Mouse (Mus musculus): ENCODE measurements at regions not wholly inside any gene's neighbourhood (a gene's known extent, or its start where the extent isn't known, plus 50 kb on each side); places are given as distances from the start of the nearest gene placed in this dataset.
A peak's percentile ranks its signal among the peaks of the same experiment; 100 is the strongest.

DNA sequence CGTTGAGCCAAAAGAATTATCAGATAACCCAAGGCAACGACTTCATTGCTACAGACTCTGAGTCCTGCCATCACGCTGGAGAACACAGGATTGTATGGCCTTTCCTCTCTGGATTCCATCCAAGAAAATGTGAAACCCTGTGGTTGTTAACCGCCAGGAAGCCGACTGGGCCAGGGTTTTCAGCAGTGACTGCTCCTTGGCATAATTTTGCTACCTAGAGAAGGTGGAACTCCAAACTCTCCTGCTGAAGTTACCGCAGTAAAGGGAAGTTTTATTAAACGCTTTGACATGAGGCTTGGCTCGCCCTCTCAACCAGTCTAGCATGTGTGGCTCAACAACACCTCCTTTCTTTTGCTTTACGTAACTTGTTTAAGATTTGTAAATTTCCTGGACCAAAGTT lies 116.9 kb downstream of the Wif1 start:
- no peaks in the 10 kb centered on the region for H3K4me1 ChIP-seq (ENCODE audit: insufficient read depth, low read length)
- no peak overlapping the region for H3K27ac ChIP-seq (ENCODE audit: low read length)
- H3K36me3 ChIP-seq (ENCODE audit: insufficient read depth, low read length), result no peaks in the 10 kb centered on the region
- no peak overlapping the region for H3K9ac ChIP-seq (replicated peaks; ENCODE audit: low read length)
- no peaks in the 10 kb centered on the region for H3K27me3 ChIP-seq (ENCODE audit: insufficient read depth, low read length)
- no peak for ATAC-seq (ENCODE audit: low FRiP score, low TSS enrichment)
- H3K4me3 ChIP-seq (ENCODE audit: low read length), result no peak overlapping the region
- WGBS, result 75% methylated on average over 9 of the region's 9 CpGs
- H3K4me2 ChIP-seq (replicated peaks; ENCODE audit: low read depth, low read length), result no peak overlapping the region
- no peaks in the 10 kb centered on the region for H3K9me3 ChIP-seq (ENCODE audit: low read length)

DNA sequence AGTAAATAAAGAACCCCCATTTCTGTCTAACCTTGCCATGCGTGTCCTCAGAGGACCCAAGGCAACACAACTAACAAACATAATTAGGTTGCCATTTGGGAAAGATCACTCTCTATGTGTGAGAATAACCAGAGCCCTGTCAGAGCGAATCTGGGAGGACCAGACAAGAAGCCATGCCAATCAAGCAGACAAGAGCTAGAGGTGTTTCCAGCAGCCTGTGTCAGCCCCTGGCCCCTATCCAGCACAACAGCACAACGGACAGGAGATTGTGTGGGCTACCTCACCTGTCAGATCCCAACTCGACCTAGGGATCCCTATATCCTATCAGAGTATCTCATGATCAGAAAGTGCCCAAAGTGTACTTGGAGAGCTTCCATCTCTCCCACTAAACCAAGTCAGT lies 119.9 kb downstream of the Wif1 start:
- Histone ChIP-seq H3K4me2 (replicated peaks; ENCODE audit: low read depth, low read length) (no peak overlapping the region), H3K27ac (ENCODE audit: low read length) (no peak overlapping the region), H3K9ac (replicated peaks; ENCODE audit: low read length) (no peak overlapping the region), H3K4me3 (ENCODE audit: low read length) (no peak overlapping the region), H3K27me3 (ENCODE audit: insufficient read depth, low read length) (no peaks in the 10 kb centered on the region), H3K36me3 (ENCODE audit: insufficient read depth, low read length) (no peaks in the 10 kb centered on the region), H3K9me3 (ENCODE audit: low read length) (no peaks in the 10 kb centered on the region), H3K4me1 (ENCODE audit: insufficient read depth, low read length) (no peaks in the 10 kb centered on the region)
- WGBS, result 78% methylated on average over 4 of the region's 4 CpGs
- no peak for ATAC-seq (ENCODE audit: low FRiP score, low TSS enrichment)

DNA sequence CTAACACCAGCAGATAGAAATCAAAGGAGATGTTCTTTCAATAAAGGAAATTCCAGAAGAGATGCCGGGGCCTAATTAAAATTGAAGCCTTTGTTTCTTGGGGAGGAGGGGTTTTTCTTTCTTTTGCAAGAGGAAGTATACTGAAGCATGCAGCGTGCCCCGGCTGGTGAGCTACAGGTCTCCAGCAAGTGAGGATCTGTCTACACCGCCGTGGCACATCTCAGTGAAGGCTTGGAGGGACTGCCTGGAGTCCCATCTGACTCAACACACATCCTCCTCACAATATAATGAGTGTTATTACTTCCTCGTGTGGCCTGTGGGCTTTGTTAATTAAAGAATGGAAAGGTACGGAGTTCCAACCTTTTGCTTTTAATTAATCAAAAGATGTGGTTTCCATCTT lies 126.7 kb downstream of the Wif1 start:
- no peak overlapping the region for H3K27ac ChIP-seq (ENCODE audit: low read length)
- WGBS, result 44% methylated on average over 7 of the region's 7 CpGs

DNA sequence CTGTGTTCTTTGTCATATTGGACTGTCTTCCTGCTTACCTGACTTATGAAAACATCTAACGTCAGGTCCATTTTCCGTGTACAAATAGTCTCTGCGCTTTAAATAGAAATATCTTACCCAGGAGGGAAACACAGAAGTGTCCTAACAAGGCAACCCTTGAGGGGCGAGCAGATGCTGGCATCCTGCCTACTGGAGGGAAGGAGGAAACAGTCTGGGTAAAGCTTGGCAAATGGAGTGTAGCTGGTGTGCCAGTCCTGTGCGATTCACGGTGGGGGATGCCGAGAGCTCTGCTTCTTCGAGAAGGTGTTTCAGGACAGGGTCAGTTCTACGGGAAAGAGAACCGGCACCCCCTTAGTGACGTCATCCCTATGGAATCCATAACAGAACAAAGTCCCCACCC lies 127.4 kb downstream of the Wif1 start:
- no peak overlapping the region for H3K4me3 ChIP-seq (ENCODE audit: low read length)
- no peaks in the 10 kb centered on the region for H3K27me3 ChIP-seq (ENCODE audit: insufficient read depth, low read length)
- H3K9ac ChIP-seq (replicated peaks; ENCODE audit: low read length), result no peak overlapping the region
- H3K4me2 ChIP-seq (replicated peaks; ENCODE audit: low read depth, low read length), result no peak overlapping the region
- H3K9me3 ChIP-seq (ENCODE audit: low read length), result peaks cover 12% of the 10 kb centered on the region
- no peak overlapping the region for H3K27ac ChIP-seq (ENCODE audit: low read length)
- ATAC-seq (ENCODE audit: low FRiP score, low TSS enrichment), result no peak
- H3K36me3 ChIP-seq (ENCODE audit: insufficient read depth, low read length), result no peaks in the 10 kb centered on the region
- 75% methylated on average over 11 of the region's 11 CpGs for WGBS
- peaks cover 6% of the 10 kb centered on the region; the same call in 1 of the 2 replicates for H3K4me1 ChIP-seq (ENCODE audit: insufficient read depth, low read length)

More for the DNA sequence above, 126.7 kb downstream of the Wif1 start:
- no peak overlapping the region for H3K4me2 ChIP-seq (replicated peaks; ENCODE audit: low read depth, low read length)
- H3K9me3 ChIP-seq (ENCODE audit: low read length), result peaks cover 12% of the 10 kb centered on the region
- no peaks in the 10 kb centered on the region for H3K36me3 ChIP-seq (ENCODE audit: insufficient read depth, low read length)
- H3K4me1 ChIP-seq (ENCODE audit: insufficient read depth, low read length), result peaks cover 6% of the 10 kb centered on the region; the same call in 1 of the 2 replicates
- no peak overlapping the region for H3K9ac ChIP-seq (replicated peaks; ENCODE audit: low read length)
- H3K27me3 ChIP-seq (ENCODE audit: insufficient read depth, low read length), result no peaks in the 10 kb centered on the region
- no peak for ATAC-seq (ENCODE audit: low FRiP score, low TSS enrichment)
- H3K4me3 ChIP-seq (ENCODE audit: low read length), result no peak overlapping the region

DNA sequence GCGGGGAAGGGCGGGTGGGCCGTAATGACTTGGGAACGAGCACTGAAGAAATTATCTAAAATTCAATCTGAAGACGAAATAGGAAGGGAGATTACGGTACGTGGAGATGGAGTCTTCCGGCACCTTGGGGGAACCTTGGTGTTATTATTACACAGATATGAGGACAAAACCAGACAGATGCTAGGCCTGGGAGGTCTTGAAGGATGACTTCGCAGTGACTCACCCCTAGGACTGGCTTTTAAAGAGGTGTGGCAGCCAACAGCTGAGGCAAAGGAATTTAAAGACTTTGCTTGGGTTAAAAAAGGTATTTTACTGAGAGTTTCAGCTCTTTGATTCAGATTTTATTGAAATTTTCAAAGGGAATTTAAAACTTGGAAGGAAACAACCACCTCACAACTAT lies 140.3 kb downstream of the Wif1 start:
- Histone ChIP-seq H3K9me3 (ENCODE audit: low read length) (no peaks in the 10 kb centered on the region), H3K27ac (ENCODE audit: low read length) (no peak overlapping the region), H3K4me3 (ENCODE audit: low read length) (no peak overlapping the region), H3K36me3 (ENCODE audit: insufficient read depth, low read length) (no peaks in the 10 kb centered on the region), H3K4me2 (replicated peaks; ENCODE audit: low read depth, low read length) (no peak overlapping the region), H3K4me1 (ENCODE audit: insufficient read depth, low read length) (no peaks in the 10 kb centered on the region), H3K9ac (replicated peaks; ENCODE audit: low read length) (no peak overlapping the region), H3K27me3 (ENCODE audit: insufficient read depth, low read length) (no peaks in the 10 kb centered on the region)
- ATAC-seq (ENCODE audit: low FRiP score, low TSS enrichment), result no peak
- 86% methylated on average over 9 of the region's 9 CpGs for WGBS

DNA sequence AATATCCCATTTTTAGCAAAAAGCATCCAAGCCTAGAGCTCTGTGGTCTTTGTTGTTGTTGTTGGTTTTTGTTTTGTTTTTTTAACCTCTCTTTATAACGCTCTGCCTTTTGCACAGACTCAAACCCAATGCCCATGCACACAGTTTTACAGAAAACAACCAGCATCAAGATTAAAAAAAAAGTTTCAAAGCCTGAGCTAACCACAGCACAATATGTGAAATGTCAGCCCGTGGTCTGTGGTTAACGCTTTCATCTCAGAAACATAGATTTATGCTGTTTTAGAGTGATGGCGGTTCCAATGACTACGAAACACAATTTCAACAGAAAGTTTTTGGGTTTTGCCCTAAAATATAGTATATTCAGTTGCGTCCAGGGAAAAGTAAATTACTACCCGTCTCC lies 155.4 kb downstream of the Wif1 start:
- Histone ChIP-seq H3K4me3 (ENCODE audit: low read length) (no peak overlapping the region), H3K27me3 (ENCODE audit: insufficient read depth, low read length) (no peaks in the 10 kb centered on the region), H3K4me2 (replicated peaks; ENCODE audit: low read depth, low read length) (no peak overlapping the region), H3K36me3 (ENCODE audit: insufficient read depth, low read length) (no peaks in the 10 kb centered on the region), H3K9ac (replicated peaks; ENCODE audit: low read length) (no peak overlapping the region), H3K9me3 (ENCODE audit: low read length) (peaks cover 3% of the 10 kb centered on the region; the same call in 1 of the 2 replicates), H3K27ac (ENCODE audit: low read length) (no peak overlapping the region), H3K4me1 (ENCODE audit: insufficient read depth, low read length) (no peaks in the 10 kb centered on the region)
- 91% methylated on average over 7 of the region's 7 CpGs for WGBS
- no peak for ATAC-seq (ENCODE audit: low FRiP score, low TSS enrichment)

DNA sequence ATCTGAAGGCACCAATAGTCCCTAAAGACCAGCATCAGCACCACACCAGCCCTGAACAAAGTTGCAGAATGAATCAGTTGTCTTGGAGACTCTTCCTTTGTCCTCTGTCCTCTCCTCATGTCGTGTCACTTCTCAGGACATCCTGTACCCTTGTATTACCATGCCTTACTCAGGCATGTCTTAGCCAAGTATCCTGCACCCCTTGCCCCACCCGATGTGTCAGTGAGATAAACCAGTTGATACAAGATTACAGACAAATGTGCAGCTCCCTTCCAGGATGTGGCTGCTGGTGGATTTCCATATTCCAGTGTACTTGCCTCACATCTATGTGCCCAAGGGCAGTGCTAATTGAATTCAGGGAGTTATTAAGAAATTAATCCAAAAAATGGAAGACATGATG lies 151.8 kb downstream of the Tbc1d30 start:
- no peak for ATAC-seq (ENCODE audit: low FRiP score, low TSS enrichment)
- WGBS, result 74% methylated on average over 2 of the region's 2 CpGs

DNA sequence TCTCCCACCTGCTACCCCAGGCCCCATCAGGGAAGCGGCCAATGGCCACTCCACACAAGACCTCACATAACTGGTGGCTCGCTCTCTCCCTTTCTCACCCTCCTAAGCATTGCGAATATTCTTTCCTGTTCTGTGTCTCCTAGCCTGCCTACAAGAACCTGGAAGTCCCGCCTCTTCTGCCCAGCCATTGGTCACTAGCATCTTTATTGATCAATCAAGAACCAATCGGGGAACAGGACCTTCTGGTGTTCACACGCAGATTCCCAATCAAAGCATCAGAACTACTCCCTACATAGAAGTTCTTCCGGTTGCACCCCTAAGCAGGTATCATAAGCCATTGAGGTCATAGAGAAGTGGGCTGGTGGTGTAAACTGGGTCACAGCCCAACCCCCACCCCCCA lies 148.5 kb downstream of the Tbc1d30 start:
- no peak overlapping the region for H3K4me3 ChIP-seq (ENCODE audit: low read length)
- no peak overlapping the region for H3K9ac ChIP-seq (replicated peaks; ENCODE audit: low read length)
- no peak for ATAC-seq (ENCODE audit: low FRiP score, low TSS enrichment)
- no peak overlapping the region for H3K27ac ChIP-seq (ENCODE audit: low read length)
- H3K4me2 ChIP-seq (replicated peaks; ENCODE audit: low read depth, low read length), result no peak overlapping the region
- no peaks in the 10 kb centered on the region for H3K9me3 ChIP-seq (ENCODE audit: low read length)
- H3K4me1 ChIP-seq (ENCODE audit: insufficient read depth, low read length), result peaks cover 10% of the 10 kb centered on the region
- no peaks in the 10 kb centered on the region for H3K27me3 ChIP-seq (ENCODE audit: insufficient read depth, low read length)
- 90% methylated on average over 7 of the region's 7 CpGs for WGBS
- H3K36me3 ChIP-seq (ENCODE audit: insufficient read depth, low read length), result no peaks in the 10 kb centered on the region

More for the DNA sequence above, 151.8 kb downstream of the Tbc1d30 start:
- no peak overlapping the region for H3K27ac ChIP-seq (ENCODE audit: low read length)
- no peak overlapping the region for H3K4me2 ChIP-seq (replicated peaks; ENCODE audit: low read depth, low read length)
- H3K4me1 ChIP-seq (ENCODE audit: insufficient read depth, low read length), result no peaks in the 10 kb centered on the region
- no peaks in the 10 kb centered on the region for H3K36me3 ChIP-seq (ENCODE audit: insufficient read depth, low read length)
- no peak overlapping the region for H3K9ac ChIP-seq (replicated peaks; ENCODE audit: low read length)
- H3K9me3 ChIP-seq (ENCODE audit: low read length), result no peaks in the 10 kb centered on the region
- no peaks in the 10 kb centered on the region for H3K27me3 ChIP-seq (ENCODE audit: insufficient read depth, low read length)
- H3K4me3 ChIP-seq (ENCODE audit: low read length), result no peak overlapping the region

DNA sequence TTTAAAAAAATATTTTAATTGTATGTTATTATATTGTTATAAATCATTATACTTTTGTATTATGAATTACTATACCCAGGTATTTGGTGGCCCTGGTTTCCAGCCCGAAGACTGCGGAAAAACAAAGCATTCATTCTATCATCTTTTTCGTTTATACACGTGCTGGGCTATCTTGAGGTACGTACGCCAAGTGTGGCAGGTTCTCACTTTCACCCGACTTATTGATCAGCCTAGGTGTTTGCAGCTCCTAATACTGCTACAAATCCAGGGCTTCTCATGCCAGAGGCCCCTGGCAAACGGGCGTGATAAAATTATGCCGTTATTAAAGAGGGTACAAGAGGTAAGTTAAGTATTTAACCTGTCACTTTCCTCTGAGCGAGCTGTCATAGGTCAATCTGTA lies 145.5 kb downstream of the Tbc1d30 start:
- Histone ChIP-seq H3K9ac (replicated peaks; ENCODE audit: low read length) (no peak overlapping the region), H3K27me3 (ENCODE audit: insufficient read depth, low read length) (no peaks in the 10 kb centered on the region), H3K9me3 (ENCODE audit: low read length) (no peaks in the 10 kb centered on the region), H3K4me1 (ENCODE audit: insufficient read depth, low read length) (peaks cover 10% of the 10 kb centered on the region), H3K4me3 (ENCODE audit: low read length) (no peak overlapping the region), H3K27ac (ENCODE audit: low read length) (peak overlapping the region; percentile 37; the same call in 1 of the 2 replicates), H3K4me2 (replicated peaks; ENCODE audit: low read depth, low read length) (no peak overlapping the region), H3K36me3 (ENCODE audit: insufficient read depth, low read length) (no peaks in the 10 kb centered on the region)
- ATAC-seq (ENCODE audit: low FRiP score, low TSS enrichment), result no peak
- WGBS, result 84% methylated on average over 11 of the region's 11 CpGs

DNA sequence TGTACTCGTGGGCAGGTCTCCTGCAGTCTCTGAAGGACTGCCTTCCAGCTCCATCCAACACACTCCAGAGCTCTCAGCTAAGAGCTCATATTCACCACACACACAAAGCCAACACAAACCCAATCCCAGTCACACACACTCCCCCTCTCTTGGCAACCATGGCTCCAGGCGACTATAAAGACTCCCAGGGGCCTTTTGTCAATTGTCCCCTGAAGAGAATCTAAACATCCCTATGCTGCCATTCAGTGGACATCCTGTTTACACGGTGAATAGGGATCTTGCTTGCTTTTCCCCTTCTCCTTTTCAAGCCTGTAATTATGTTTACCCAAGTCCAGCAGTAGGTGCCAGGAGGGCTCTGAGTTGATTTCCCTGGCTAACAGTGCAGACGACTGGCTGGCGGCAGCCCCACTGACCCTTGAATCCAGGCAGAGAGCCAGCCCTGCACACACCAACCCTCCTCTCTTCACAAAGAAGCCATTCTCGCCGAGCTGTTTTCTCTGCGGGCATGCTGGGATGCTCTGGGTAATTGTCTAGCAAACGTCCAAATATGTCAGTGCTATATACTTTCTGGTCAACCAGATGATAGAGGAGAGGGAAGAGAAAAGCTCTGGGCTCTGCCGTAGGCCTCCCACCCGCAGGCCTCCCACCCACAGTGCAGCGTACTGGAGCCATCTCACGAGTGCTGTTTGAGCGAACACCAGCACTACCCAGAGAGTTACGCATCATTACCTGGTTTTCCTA lies 144.9 kb downstream of the Tbc1d30 start:
- Histone ChIP-seq H3K36me3 (ENCODE audit: insufficient read depth, low read length) (no peaks in the 10 kb centered on the region), H3K4me1 (ENCODE audit: insufficient read depth, low read length) (peaks cover 10% of the 10 kb centered on the region), H3K4me3 (ENCODE audit: low read length) (no peak overlapping the region), H3K9ac (replicated peaks; ENCODE audit: low read length) (no peak overlapping the region), H3K27ac (ENCODE audit: low read length) (peak overlapping the region; percentile 37), H3K27me3 (ENCODE audit: insufficient read depth, low read length) (no peaks in the 10 kb centered on the region), H3K4me2 (replicated peaks; ENCODE audit: low read depth, low read length) (no peak overlapping the region), H3K9me3 (ENCODE audit: low read length) (no peaks in the 10 kb centered on the region)
- WGBS, result 13% methylated on average over 15 of the region's 15 CpGs
- peak; percentile 84 for ATAC-seq (ENCODE audit: low FRiP score, low TSS enrichment)
